Mouse (Mus musculus) 3134 (cell line): ENCODE results near the gene Kidins220.

Experiments used
- DNase-seq: peaks from one replicate; pipeline ENCODE4 v3.0.0-alpha.2; 2011; ENCODE audit warnings: low spot score; ENCODE audit not compliant: insufficient read length; ENCODE audit errors: extremely low read depth

The Kidins220 gene

DNA sequence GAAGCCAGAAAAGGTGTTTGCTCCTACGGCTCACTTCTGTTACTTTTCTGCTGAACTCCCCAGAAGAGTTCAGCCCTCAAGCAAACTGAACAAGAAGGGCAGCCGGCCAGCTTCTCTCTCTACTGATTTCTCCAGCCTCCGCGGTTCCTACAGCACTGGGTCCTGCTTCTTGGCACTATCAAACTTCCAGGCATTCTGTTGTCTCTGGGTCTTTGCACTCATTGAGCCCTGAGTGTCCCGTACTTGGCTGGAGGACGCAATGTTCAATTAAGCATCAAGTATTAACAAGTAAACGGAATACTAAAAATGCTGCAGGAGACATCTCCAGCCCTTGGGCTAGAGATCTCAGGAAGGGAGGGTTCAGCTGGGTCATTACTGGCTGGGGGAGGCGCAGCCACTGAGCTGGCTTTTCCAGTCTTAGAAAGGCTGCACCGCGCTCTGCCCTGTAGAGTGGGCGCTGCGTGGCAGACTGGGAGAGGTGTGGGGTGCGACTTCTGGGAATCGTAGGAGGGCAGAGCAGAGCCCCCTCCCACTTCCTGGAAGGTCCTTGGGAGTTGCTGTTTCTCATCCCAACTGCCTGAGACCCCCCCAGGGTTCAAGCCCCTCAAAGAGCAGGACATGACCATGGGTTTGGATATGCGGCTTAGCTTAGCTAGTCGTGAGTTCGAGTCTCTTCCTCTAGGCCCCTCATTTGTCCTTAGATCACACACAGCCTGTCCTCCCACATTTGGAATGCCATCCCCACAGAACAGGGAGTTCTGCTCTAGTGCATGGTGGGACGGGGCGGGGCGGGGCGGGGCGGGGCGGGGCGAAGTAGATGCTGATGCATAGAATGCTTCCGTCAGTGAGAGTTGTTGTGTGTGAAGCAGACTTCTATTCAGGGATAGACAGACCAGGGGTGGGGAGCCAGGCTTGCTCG lies 108.8 kb downstream of the Kidins220 start:
- no peak for DNase-seq

DNA sequence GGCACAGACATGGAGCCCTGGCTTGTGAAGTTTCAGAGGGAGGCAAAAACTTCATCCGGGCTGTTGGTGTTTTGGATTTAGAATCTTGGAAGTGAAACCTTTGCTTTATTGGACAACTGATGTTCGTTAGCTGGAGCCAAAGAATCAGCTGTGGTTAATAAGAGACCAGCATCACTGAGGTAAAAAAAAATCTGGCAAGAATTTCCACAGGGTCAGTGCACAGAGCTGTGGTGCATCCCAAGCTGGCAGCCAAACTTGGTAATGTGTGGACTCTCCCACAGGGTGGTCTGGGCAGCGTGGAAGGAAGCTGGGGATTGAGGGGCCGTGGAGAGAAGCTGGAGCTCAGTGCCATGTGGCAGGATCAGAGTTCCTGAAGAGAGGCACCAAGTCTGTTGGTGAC lies 112.2 kb downstream of the Kidins220 start:
- DNase-seq, result no peak

DNA sequence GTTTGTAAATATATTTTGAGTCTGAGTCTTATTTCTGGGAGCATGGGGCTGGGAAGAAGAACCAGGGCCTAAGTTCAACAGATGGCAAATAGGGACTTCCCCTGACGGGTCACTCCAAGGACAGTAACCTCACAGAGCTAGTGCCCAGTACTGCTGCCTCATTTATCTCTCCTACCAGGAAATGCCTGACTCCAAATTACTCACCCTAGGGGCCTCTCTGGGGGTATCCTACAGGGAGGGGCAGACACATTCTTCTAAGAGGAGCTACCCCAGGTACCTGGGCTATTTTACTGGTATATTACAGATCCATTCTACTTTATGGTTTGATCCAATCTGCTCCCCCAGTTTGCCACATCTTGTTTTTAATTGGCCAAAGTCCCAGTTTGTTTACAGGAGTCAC lies 114.7 kb downstream of the Kidins220 start:
- DNase-seq, result no peak

DNA sequence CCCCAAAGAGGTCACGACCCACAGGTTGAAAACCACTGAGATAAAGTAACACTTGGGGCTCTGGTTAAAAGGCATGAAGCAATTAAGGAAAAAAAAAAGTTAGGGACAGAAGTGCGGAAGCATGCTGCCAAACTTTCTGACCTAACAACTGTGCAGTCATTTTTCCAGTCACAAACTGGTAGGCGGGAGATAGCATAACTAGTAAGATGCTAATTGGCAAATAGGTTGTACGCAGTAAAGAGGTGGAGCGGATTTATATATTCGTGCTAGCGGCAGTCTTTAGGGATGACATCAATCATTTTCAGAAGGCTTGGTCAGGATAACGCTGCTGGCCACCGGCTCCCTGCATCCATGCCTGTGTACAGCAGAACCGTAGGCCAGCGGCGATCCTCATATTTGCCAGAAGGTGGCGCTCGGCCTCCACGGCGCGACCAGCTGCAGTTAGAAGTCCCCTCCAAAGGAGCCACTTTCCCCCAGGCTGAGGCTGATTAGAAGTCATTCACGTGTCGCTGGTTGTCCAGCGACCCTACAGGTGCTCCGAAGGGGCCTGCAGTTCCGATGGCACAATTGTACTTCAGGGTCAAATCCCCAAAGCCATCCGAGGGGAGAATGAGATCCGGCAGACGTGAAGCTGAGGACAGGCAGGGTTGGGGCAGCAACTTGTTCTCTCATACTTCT lies 117.4 kb downstream of the Kidins220 start:
- peak; percentile 79 for DNase-seq

DNA sequence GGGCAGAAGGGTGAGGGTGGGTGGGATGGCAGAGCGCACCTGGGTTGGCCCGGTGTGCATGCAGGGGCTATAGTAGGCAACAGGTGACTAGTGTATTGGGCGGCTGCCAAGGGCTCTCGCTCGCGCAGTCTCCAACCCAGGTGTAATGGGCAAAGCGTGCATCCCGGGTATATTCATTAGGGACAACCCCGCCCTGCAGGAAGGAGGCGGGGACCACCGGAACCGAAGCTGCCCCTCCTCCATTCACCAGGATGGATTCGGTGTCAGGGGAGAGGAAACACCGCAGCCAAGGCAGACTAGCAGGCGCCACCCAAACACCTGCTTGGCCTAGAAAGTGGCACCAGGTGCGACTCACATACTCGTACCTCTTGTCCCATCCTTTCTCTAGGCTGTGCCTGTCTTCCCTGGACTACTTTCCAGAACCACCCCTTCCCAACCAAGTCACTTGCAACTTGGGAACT lies 118.1 kb downstream of the Kidins220 start:
- DNase-seq, result no peak

DNA sequence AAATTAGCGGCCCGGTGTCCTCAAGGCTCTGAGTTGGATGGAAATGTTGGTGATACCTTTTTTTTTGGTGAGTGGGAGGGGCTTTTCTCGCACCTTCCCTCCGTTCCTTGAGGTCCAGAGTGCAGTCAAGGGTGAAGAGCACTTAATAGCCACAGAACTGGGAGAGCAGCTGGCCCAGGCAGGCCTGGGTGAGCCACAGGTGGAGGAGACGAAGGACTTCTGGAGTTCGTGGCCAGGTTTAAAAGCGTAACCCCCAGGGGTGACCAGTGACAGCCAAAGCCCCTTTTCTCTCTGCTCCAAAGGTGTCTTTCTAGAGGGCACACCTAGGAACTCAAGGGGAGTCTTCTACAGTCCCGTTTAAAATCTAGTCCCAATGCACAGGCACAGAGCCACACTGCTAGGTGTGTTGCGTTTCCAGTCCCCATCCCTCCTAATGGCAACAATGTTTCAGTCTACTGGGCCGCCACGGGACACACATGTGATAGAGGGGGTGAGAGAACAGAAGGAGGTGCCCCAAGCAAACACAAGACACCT lies 118.6 kb downstream of the Kidins220 start:
- peak; percentile 28 for DNase-seq

DNA sequence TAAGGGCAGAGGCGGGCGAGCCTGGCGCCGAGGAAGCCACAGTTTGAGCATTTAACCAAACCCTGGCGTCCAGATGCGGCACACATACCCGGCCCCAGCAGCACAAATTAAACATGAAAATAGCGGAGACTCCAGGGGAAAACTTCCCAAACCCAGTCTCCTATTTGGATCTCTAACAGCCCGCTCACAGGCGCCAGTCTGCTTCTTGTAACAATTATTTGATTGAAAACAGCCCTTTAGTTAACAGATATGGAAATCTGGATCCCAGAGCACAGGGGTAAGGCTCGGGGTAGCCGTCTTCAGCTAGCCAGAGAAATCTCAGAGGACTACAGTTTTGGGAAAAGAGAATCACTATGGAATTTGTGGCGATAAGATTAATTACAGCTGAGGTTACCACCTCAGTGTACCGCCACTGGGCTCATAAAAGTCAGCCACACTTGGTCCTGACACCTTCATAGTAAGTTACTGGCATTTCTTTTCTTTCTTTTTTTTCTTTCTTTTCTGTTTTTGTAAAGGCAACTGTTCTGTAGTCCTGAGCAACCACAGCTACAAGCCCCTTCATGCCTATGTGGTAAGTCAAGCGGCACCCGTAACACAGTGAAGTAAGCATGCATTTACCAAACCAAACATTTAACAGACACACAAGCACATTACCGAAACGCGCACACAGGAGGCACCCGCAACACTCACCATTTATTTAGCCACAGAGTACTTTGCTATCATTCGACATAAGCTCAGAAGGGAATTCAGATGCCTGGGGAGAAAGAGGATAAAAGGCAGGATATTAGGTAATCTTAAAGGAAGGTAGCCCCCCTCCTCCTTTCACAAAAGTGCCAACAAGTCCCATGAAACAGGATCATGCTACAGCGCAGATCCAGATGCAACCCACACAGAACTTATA lies 120.1 kb downstream of the Kidins220 start:
- DNase-seq, result peak; percentile 30

DNA sequence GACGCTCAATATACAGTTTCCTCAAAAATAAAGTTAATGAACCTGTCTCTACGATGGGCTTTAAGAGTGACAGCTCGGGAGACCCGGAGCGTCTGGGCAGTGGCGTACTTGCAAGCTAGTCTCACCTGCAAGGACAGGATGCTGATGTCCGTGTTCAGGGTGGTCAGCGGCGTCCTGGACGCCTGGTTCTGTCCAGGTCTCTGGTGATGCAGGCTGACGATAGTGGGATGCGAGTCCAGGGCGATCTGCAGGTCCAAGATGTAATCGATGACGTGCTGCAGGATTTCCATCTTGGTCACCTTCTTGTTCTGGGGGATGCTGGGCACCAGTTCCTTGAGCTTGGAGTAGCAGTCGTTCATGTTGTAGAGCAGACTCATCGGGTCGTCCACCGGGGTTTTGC lies 120.8 kb downstream of the Kidins220 start:
- no peak for DNase-seq

DNA sequence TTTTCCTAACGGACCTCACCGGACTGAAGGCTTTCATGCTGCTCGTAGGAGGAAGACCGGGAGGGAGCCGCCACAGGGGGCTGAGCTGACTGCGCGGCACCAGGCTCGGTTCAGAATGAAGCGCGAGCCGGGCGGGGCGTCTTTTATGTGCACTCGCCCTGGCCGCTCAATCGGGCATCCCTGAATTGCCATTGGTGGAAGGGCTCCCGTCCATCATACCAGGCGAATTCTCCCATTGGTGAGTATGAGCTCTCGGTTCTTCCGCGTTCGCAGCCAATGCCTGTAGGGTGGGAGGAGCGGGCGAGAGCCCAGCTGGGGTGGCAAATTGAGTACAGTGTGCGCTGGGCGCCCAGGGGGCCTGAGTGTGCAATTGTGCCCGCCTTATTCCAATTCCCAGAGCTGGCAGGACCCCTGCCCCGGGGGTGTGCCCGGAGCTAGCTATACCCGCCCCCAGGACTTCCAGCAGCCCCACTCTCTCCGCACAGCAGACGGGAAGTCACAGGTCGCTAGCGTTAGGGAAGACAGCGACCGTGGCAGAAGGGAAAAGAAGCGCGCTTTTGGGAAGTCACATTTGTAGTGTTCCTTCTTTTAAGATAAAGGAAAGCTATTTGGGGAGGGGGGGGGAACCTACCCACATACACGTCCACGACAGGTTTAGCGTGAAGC lies 121.4 kb downstream of the Kidins220 start:
- DNase-seq, result peak; percentile 92

DNA sequence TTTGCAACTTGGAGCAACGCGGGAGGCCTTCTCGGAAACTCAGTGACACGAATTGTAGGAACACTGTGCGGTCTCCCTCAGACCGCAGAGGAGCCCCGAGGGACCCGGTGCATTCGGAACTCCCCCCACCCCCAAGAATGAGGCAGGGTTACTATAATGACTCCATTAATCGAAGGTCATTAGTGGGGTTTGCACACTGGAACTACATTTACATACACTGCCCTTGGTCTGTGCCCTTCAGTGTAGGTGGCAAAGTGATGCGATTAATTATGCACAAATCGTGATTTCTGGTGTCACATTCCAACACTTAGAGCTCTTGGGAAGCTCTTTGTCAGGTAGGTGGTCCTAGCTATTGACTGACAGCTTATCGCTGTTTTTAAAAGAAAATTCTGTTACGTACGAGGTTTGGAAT lies 121.9 kb downstream of the Kidins220 start:
- no peak for DNase-seq

DNA sequence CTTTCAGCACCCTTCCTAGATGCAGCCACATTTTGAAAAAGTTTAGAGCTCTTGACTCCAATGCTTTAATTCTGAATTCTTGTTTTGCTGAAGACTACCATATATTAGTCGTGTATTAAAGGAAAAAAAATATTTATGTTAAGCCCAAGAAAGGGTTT lies 122.2 kb downstream of the Kidins220 start, which contains the start of gene Id2:
TSS of gene Id2 (minus strand) at position 89 of the 158 bp plus-strand sequence.
- DNase-seq, result no peak

DNA sequence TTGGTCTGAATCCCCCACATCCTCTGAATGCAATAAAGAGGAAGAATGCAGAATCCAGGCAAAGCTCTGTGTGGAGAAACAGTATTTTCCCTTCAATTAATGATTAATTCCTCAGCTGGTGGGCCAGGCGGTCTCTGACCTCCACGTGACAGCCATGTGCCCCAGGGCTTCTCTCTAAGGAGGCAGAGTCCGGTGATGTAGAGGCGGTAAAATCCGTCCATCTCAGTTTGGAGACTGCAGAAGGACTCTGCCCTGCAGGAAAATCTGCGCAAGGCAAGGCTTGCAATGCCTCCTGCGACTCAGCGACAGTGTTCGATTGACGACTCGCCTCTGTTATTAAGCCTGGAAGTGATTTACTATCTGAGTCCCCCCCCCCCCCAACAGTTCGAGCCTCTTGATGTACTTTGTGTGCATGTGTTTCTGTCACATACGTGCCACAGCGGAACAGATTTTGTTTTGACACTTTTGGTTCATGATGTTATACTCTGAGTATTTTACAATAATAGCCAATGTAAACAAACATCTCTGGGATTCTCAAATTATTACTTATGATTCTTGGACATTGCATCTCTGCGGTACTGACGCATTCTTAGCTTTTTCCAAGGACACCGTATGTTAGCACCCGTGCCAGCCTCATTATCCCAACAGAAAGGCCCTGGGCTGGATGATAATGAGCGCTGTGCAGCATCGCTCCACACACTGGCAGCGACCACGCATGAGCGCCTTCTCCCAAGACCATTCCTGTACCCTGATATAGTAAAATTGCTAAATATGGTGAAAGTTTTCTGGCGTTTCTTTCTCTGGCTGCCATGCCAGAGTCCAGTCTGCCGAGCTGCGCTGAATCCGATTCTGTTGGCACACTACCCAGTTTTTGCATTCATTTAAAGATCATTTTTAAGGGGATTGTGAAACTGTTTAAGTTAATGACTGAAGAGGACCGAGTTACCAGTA lies 122.8 kb downstream of the Kidins220 start:
- peak; percentile 56 for DNase-seq

DNA sequence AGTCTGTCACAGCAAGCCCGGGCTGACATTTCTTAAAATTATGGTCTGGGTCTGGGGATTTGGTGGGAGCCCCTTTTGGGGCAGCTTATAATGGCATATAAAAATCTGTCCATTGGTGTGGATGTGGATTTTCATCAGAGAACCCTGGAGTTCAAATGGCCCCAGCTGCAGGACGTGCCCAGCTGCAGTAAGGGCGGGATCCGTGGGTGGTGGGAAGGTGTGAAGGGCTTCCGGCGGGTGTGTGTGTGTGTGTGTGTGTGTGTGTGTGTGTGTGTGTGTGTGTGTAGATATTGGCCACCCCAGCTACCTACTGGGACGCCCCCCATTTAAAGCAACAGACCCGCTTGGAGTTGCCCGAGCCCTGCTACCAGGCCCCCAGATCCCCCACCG lies 123.4 kb downstream of the Kidins220 start:
- DNase-seq, result no peak

DNA sequence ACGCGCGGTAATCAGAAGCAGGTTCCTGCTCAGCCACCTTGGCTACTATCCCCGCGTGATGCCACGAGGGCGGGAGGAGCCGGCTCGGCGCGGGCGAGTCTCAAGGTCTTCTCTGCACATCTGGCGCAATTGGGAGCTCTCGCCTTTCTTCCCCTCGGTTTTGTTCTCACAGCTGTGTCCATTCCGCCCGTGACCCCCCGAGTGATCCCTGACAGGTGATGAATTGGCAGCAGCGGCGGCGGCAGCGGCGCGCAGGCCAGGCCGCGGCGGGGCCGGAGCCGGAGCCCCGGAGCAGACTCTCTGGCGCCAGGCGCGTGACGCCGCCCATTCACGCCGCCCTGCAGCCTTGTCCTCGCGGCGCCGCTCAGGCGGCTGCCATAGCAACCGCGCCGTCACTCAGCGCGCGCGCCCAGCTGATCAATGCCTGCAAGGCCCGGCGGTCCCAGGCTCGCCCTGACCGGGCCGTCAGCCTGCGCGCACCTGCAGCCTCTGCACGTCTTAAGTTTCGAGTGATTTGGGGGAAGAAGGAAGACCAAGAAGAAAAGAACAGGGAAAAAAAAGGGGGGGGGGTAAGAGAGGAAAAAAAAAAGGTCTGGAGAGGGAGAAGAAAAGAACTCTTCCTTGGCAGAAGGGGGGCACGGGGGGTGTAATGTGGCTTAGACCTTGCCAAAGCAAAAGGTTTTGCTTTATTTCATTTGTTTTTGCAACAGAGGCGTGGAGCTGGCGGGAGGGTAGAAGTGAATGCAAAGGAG lies 124.0 kb downstream of the Kidins220 start:
- peak; percentile 92 for DNase-seq

DNA sequence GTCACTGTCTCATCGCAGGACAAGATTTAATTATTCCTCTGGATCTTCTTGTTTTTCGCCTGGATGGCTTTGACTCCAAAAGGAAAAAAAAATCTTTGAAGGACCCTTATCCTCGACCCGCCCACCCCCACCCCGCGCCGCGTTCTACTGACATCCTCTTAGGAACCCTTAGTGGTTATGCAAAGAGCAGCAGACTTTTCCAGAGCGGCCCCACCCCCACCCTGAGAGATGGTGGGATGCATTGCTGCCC lies 124.5 kb downstream of the Kidins220 start:
- peak; percentile 47 for DNase-seq

DNA sequence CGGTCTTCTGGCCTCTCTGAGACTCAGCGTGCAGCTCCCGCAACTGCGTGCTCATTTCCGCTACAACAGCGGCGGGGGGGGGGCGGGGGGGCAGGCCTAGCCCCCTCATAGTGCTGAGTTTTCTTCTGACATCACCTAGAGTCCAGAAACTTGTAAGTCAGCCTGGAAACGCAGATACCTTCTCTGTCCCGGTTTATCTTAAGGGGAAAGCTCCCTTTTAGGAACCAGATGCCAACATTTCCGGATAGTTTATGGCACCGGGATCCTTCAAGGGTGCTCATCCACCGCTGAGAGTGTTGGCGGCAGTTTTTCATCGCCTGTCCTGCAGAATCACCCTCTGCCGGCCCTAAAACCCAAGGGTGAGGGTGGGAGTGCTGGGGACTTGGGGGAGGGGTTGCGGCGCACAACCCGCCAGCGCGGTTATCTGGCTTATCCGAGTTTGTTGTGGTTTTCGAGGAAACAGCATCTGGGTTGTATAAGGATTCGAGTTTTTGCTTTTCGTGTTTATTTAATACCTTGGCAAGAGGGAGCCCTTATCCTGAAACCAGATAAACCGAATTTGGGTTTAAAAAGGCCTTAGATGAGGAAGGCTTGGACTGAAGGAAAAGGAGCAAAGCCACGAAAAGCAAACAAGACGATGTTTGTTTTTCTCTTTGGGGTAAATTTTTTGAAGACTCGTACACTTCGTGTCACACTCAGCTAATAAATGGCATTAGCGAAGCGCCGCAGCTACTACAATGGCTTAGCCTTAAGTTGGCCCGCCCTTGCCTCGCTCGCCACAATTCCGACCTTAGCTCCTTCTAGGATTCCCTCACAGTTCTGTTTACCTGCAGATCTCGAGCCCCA lies 125.1 kb downstream of the Kidins220 start:
- peak; percentile 59 for DNase-seq

DNA sequence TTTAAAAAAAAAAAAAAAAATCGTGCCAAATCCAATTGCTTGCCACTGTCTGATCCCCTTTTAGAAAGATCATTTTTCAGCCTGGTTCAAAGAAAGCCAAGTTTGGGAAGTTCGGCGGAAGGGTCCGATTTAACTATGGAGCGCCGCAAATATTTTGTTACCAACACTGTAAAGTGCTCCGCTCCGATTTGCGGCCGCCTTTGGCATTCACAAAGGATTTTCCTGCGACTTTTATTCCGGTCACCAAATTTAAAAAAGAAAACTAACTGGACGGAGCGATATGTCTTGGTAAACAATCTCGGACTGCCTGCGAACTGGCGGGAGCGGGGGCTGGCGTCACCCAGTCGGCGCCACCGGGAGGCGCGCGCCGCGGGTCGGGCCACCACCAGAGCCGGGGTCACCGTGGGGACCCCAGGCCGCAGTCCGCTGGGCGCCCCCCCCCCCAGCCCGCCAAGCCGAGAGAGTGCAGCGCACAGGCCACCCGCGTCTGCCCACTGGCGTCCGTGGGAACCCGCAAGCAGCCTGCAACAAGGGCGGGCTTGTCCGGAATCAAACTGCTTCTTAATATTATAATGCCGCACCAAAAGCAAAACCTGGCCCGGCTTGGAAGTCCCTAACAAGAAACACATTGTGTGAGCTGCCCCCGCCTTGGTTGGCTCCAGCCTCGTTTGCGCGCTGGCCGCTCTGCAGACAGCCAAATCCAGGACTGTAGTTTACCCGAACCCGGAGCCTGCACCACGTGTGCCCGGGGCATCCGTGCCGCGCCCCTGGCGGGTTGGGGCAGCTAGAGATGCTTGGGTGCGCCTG lies 125.9 kb downstream of the Kidins220 start:
- peak; percentile 84 for DNase-seq
